Comparison of ENCODE assay signal across 8 mouse cellular contexts in genomic region chr14:31128101-31128825, GRCm38 (mm10). TPM values are rescaled to one million over a fixed set of nuclear protein-coding genes. Genes with fewer than 3 reads are reported as not detected.
DNase-seq lines count a peak whose midpoint lies in the region; ATAC-seq and TF ChIP-seq lines count a peak whose summit lies in the region.

No protein-coding gene starts in this region.

- peaks cover 47% of the 10 kb centered on the region for H3K36me3 ChIP-seq in E14TG2a.4 (ENCODE audit: insufficient read depth, low read length)
- peaks cover 18% of the 10 kb centered on the region for H3K36me3 ChIP-seq in heart, embryonic 12.5 days
- peaks cover 14% of the 10 kb centered on the region for H3K36me3 ChIP-seq in kidney, embryonic 15.5 days
- H3K36me3 ChIP-seq in small intestine, adult 2 months (ENCODE audit: control insufficient read depth, insufficient read depth, low read length): peaks cover 2% of the 10 kb centered on the region

- peaks cover 74% of the 10 kb centered on the region for H3K4me1 ChIP-seq in E14TG2a.4 (replicated peaks; ENCODE audit: low read depth, low read length)
- H3K4me1 ChIP-seq in heart, embryonic 12.5 days (replicated peaks): peaks cover 53% of the 10 kb centered on the region
- peaks cover 63% of the 10 kb centered on the region for H3K4me1 ChIP-seq in kidney, embryonic 15.5 days
- peaks cover 11% of the 10 kb centered on the region for H3K4me1 ChIP-seq in small intestine, adult 2 months (ENCODE audit: control insufficient read depth, insufficient read depth, insufficient read length, low read length)

- peak overlapping the region; percentile 93 for H3K4me3 ChIP-seq in E14TG2a.4 (replicated peaks; ENCODE audit: low read length)
- peak overlapping the region; percentile 64 for H3K4me3 ChIP-seq in heart, embryonic 12.5 days
- H3K4me3 ChIP-seq in kidney, embryonic 15.5 days (replicated peaks): peak overlapping the region; percentile 83
- peak overlapping the region; percentile 68 for H3K4me3 ChIP-seq in small intestine, adult 2 months (ENCODE audit: low read depth, low read length)

- no peak for TF ChIP-seq CTCF in E14TG2a.4 (conservative IDR thresholded peaks at IDR 0.05; ENCODE audit: low read length)
- TF ChIP-seq CTCF in small intestine, adult 2 months (IDR thresholded peaks at IDR 0.05; ENCODE audit: extremely low read depth, insufficient read length, insufficient replicate concordance, low read depth, low read length): no peak

- TF ChIP-seq POLR2A in small intestine, adult 2 months (IDR thresholded peaks at IDR 0.05; ENCODE audit: low read depth, low read length): no peak

- H3K27ac ChIP-seq in heart, embryonic 12.5 days (ENCODE audit: poor library complexity, severe bottlenecking): peak overlapping the region; percentile 94
- H3K27ac ChIP-seq in kidney, embryonic 15.5 days: peak overlapping the region; percentile 92
- peak overlapping the region; percentile 74 for H3K27ac ChIP-seq in small intestine, adult 2 months (ENCODE audit: insufficient read depth, low read depth, low read length)

- H3K9me3 ChIP-seq in E14TG2a.4 (ENCODE audit: low read length): no peaks in the 10 kb centered on the region
- no peaks in the 10 kb centered on the region for H3K9me3 ChIP-seq in heart, embryonic 12.5 days (replicated peaks)
- no peaks in the 10 kb centered on the region for H3K9me3 ChIP-seq in kidney, embryonic 15.5 days (replicated peaks)

- H3K4me2 ChIP-seq in heart, embryonic 12.5 days: peak overlapping the region; percentile 69
- H3K4me2 ChIP-seq in kidney, embryonic 15.5 days: peak overlapping the region; percentile 86

- peaks cover 12% of the 10 kb centered on the region for H3K27me3 ChIP-seq in E14TG2a.4 (ENCODE audit: insufficient read depth, low read length)
- no peaks in the 10 kb centered on the region for H3K27me3 ChIP-seq in heart, embryonic 12.5 days (replicated peaks)
- no peaks in the 10 kb centered on the region for H3K27me3 ChIP-seq in kidney, embryonic 15.5 days
- H3K27me3 ChIP-seq in small intestine, adult 2 months (ENCODE audit: control insufficient read depth, insufficient read depth, low read length): peaks cover 3% of the 10 kb centered on the region

- peak overlapping the region; percentile 87 for H3K9ac ChIP-seq in heart, embryonic 12.5 days
- H3K9ac ChIP-seq in kidney, embryonic 15.5 days: peak overlapping the region; percentile 85

- ATAC-seq in heart, embryonic 12.5 days (ENCODE audit: insufficient number of reproducible peaks, low FRiP score): 0 out of 2 replicates have a peak, but pooled peaks have one; percentile 22
- 0 out of 2 replicates have a peak, but pooled peaks have one; percentile 0 for ATAC-seq in kidney, embryonic 15.5 days (replicated peaks; ENCODE audit: low FRiP score)

- peak; percentile 80 for DNase-seq in A20 (ENCODE audit: low read depth, low spot score)
- peak; percentile 70 for DNase-seq in embryo, embryonic 10 days (ENCODE audit: low spot score)
- peak; percentile 78 for DNase-seq in lung, postnatal 14 days
- no peak for DNase-seq in gastrocnemius, postnatal 4 days (ENCODE audit: low spot score in 2 of 2)

- under 1% methylated on average over 23 of the region's 23 CpGs for WGBS in heart, embryonic 12.5 days
- 1% methylated on average over 23 of the region's 23 CpGs for WGBS in kidney, embryonic 15.5 days
- WGBS in small intestine, adult 2 months: 1% methylated on average over 23 of the region's 23 CpGs

RNA-seq across cellular contexts. Expression of gene Smim4, which starts 0.5 kb away (rescaled TPM):
- polyA plus RNA-seq in heart, embryonic 12.5 days (2016; fragmentation: Nextera tagmentation; extraction: Ambion mirVana): 62.6 and 68.6 TPM in 2 replicates
- polyA plus RNA-seq in kidney, embryonic 15.5 days (2015; fragmentation: Nextera tagmentation; extraction: Ambion mirVana): 98.1 and 112 TPM in 2 replicates
- polyA plus RNA-seq in small intestine, adult 2 months (2012; rRNA removed): 22.8 and 37.3 TPM in 2 replicates
- 10 to 100 TPM; 44.1 to 49.5 TPM for total RNA-seq in gastrocnemius, postnatal 4 days (2021)

RNA-seq across cellular contexts. Expression of gene Nt5dc2, which starts 2.6 kb away (rescaled TPM):
- polyA plus RNA-seq in heart, embryonic 12.5 days (2016; fragmentation: Nextera tagmentation; extraction: Ambion mirVana): 343 and 346 TPM in 2 replicates
- polyA plus RNA-seq in kidney, embryonic 15.5 days (2015; fragmentation: Nextera tagmentation; extraction: Ambion mirVana): 373 and 384 TPM in 2 replicates
- polyA plus RNA-seq in small intestine, adult 2 months (2012; rRNA removed): 9.0 and 13.0 TPM in 2 replicates
- total RNA-seq in gastrocnemius, postnatal 4 days (2021): 10 to 100 TPM; 33.9 to 35.4 TPM

RNA-seq across cellular contexts. Expression of gene Stab1, which starts 40.2 kb away (rescaled TPM):
- 48.3 and 56.7 TPM in 2 replicates for polyA plus RNA-seq in heart, embryonic 12.5 days (2016; fragmentation: Nextera tagmentation; extraction: Ambion mirVana)
- polyA plus RNA-seq in kidney, embryonic 15.5 days (2015; fragmentation: Nextera tagmentation; extraction: Ambion mirVana): 32.6 and 40.6 TPM in 2 replicates
- polyA plus RNA-seq in small intestine, adult 2 months (2012; rRNA removed): 31.3 and 65.4 TPM in 2 replicates
- 100 to 1,000 TPM in 1 of 2 experiments, 10 to 100 TPM in 1; 89.8 to 101 TPM for total RNA-seq in gastrocnemius, postnatal 4 days (2021)

Comparison
In these comparisons a context has a peak if more than half of its experiments do, and no peak if none do; other contexts are left out.
1. DNase-seq: peak in A20 (single experiment), embryo, embryonic 10 days (single experiment) and lung, postnatal 14 days (single experiment); none in gastrocnemius, postnatal 4 days (0 of 2).
2. RNA of gene Nt5dc2, which starts 2.6 kb away (polyA plus RNA-seq): 373 to 384 TPM in kidney, embryonic 15.5 days and 343 to 346 TPM in heart, embryonic 12.5 days; 9.0 to 13.0 TPM in small intestine, adult 2 months; every median in the first group is over 10 times any median in the second.
3. Peak in every context shown above with its lines, with median percentiles within 50 percentile points of each other: H3K4me3 ChIP-seq and H3K27ac ChIP-seq.